Mouse (Mus musculus): ENCODE results near the gene Ppm1d. TPM values are rescaled to one million over a fixed set of nuclear protein-coding genes. Genes with fewer than 3 reads are reported as not detected.

The Ppm1d gene
- polyA plus RNA-seq, 1 experiment from 2014 or later = 17.6 TPM

Other genes with a start within 250 kb of the Ppm1d start
- gene Usp32, start 171.1 kb upstream of the Ppm1d start, polyA plus RNA-seq (2014; fragmentation: Nextera tagmentation; extraction: Ambion mirVana) = 4.9 and 6.8 TPM in 2 replicates
- 0.43 and 0.96 TPM in 2 replicates for gene 1700125H20Rik, start 140.8 kb upstream of the Ppm1d start, polyA plus RNA-seq (2014; fragmentation: Nextera tagmentation; extraction: Ambion mirVana)
- 46.1 and 51.2 TPM in 2 replicates for gene Appbp2, start 76.1 kb upstream of the Ppm1d start, polyA plus RNA-seq (2014; fragmentation: Nextera tagmentation; extraction: Ambion mirVana)
- gene Bcas3, start 41.9 kb downstream of the Ppm1d start, polyA plus RNA-seq (2014; fragmentation: Nextera tagmentation; extraction: Ambion mirVana) = 28.0 and 32.9 TPM in 2 replicates